Mouse (Mus musculus) cortical plate, adult 2 months (tissue): ENCODE results near the gene Ascc1. TPM values are rescaled to one million over a fixed set of nuclear protein-coding genes. Genes with fewer than 3 reads are reported as not detected.

Experiments
- H3K27ac ChIP-seq: fragments of 200-500 bp; 2 replicates; pipeline ENCODE4 v1.5.1; 2012; ENCODE audit warnings: low read length, control low read depth, inconsistent platforms; ENCODE audit not compliant: insufficient read depth
- H3K4me1 ChIP-seq: fragments of 200-500 bp; 2 replicates; pipeline ENCODE4 v1.6.1; 2011; ENCODE audit warnings: low read length; ENCODE audit not compliant: control insufficient read depth, insufficient read depth
- H3K4me3 ChIP-seq: fragments of 200-500 bp; 2 replicates; pipeline ENCODE4 v1.5.1; 2011; ENCODE audit warnings: mild to moderate bottlenecking, low read length, control low read depth; ENCODE audit not compliant: insufficient read depth
- CTCF ChIP-seq: fragments of 200-500 bp; IDR thresholded peaks from 2 replicates; pipeline ENCODE4 v1.5.1; 2011; ENCODE audit warnings: mild to moderate bottlenecking, control low read depth, low read length; ENCODE audit not compliant: insufficient read depth; ENCODE audit errors: extremely low read depth
- POLR2A ChIP-seq: fragments of 200-500 bp; IDR thresholded peaks from 2 replicates; pipeline ENCODE4 v1.6.1; 2011; ENCODE audit warnings: mild to moderate bottlenecking, low read length, control low read depth; ENCODE audit not compliant: insufficient read depth; ENCODE audit errors: extremely low read depth
- polyA plus RNA-seq: library from polyadenylated mRNA; depleted of rRNA; stranded (reverse); fragments of >200 nt; gene quantifications from 2 replicates; pipeline ENCODE4 v1.2.3, GENCODE M21; 2012

Ascc1 gene
- polyA plus RNA-seq, 1 experiment: 22.7 TPM

- Histone ChIP-seq H3K4me1 (peaks cover 7% of the 10 kb centered on the region), H3K27ac (no peak overlapping the region), H3K4me3 (no peak overlapping the region)
- TF ChIP-seq CTCF: 0 out of 2 replicates have a peak, but pooled peaks have one; percentile 12
- TF ChIP-seq POLR2A: no peak
Measured at GRCm38 (mm10) chr10:59966743-59967142, 35.9 kb upstream of the Ascc1 start.

DNA sequence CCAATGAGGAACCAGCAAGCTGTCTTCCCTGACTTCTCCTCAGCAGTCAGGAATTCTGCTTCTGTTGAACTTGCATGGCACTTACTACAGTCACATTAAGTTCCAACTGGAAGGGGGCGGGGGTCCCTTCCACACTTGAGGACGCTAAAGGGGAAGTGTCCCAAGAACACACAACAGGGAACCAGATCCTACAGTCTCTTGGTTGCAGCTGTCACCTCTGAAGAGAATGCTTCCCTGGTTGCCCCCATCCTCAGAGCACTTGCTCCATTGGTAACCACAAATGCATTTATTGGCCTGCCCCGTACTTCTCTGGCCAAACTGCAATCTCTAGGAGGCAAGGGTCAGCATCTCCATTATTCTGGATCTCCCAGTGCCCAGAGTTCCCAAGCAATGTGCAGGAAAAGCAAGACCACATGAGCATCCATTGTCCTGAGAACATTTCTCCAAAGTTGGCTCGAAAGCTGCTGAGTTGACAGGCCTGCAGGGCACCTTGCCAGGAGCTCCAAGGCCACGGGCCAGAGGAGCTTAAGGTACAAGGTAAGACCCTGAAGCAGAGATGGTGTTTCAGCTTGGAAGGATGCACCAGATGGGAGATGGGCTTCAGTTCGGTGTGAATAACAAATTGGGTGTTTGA lies 35.2 kb upstream of the Ascc1 start:
- TF ChIP-seq POLR2A: no peak
- TF ChIP-seq CTCF: no peak
- Histone ChIP-seq H3K4me1 (peaks cover 7% of the 10 kb centered on the region), H3K27ac (no peak overlapping the region), H3K4me3 (no peak overlapping the region)

DNA sequence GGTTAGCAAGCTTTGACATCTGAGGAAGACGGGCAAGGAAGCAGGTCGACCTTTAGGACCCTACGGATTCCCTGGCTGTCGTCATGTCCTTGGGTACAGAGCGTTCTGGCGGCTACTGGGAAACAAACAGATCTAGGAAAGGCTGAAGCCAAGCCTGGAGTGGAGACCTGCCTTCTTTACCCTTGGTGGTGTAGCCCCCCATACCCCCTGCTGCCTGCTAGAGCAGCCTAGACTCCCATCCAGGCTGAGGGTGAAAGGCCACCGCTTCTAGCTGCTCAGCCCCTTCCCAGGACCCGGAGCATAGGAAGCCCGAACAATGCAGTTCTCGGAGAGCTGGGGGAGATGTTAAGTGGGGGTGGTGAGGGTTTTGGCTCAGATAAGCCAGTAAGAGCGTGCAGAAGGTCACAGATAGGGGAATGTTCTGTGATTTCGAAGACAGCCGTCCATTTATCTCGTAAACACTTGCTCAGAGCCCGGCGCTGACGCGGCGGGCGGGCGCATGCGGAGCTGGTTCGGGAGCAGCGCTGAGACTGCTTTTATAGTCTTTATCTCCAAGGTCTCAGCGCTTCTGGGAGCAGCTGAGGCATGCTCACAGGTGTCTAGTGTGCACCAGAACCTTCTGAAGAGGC lies 32.7 kb upstream of the Ascc1 start:
- H3K4me1 ChIP-seq: peaks cover 10% of the 10 kb centered on the region
- TF ChIP-seq CTCF: no peak
- TF ChIP-seq POLR2A: peak; percentile 88
- peak overlapping the region; percentile 98 for H3K27ac ChIP-seq
- H3K4me3 ChIP-seq: peak overlapping the region; percentile 47

DNA sequence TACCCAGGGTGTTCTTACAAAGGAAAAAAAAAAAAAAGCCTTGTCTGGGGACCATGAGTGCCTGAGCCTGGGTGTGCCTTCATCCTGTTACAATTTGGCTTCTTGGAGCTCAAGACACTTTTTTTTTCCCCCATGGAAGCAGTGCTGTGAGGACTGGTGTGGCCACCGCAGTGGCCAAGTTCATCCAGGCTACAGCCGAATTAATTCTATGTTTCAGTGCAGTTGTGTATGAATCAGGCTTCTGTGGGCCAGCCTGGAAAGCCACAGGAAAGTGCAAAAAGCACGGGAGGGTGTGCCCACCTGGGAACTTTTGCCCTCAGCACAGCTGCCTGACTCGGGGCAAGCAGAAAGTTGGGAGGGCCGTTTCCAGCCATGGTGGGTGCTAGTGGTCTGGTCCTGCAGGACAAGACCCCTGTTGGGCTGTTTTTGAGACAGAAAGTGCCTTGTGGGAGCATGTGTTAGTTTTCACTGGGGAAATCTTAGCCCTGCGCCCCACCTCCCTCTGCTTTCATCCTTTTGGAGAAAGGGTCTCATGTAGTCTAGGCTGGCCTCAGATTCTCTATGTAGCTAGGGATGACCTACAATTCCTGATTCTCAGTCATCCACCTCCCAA lies 32.0 kb upstream of the Ascc1 start:
- TF ChIP-seq POLR2A (no peak), CTCF (no peak)
- Histone ChIP-seq H3K4me3 (peak overlapping the region; percentile 47; the same call in 1 of the 2 replicates), H3K27ac (peak overlapping the region; percentile 98), H3K4me1 (peaks cover 8% of the 10 kb centered on the region)

- no peak for TF ChIP-seq POLR2A
- Histone ChIP-seq H3K4me3 (no peak overlapping the region), H3K27ac (no peak overlapping the region), H3K4me1 (peaks cover 8% of the 10 kb centered on the region)
Measured at GRCm38 (mm10) chr10:59971813-59972212, 30.8 kb upstream of the Ascc1 start.

- no peak for TF ChIP-seq POLR2A
- TF ChIP-seq CTCF: no peak
Measured at GRCm38 (mm10) chr10:59972534-59972933, 30.1 kb upstream of the Ascc1 start.

GRCm38 (mm10) chr10:59972999-59973398 lies 29.6 kb upstream of the Ascc1 start:
- no peak for TF ChIP-seq POLR2A
- TF ChIP-seq CTCF: no peak
- Histone ChIP-seq H3K4me3 (no peak overlapping the region), H3K27ac (no peak overlapping the region), H3K4me1 (peaks cover 11% of the 10 kb centered on the region)

More at GRCm38 (mm10) chr10:59972534-59972933, 30.1 kb upstream of the Ascc1 start:
- Histone ChIP-seq H3K4me3 (no peak overlapping the region), H3K27ac (no peak overlapping the region), H3K4me1 (peaks cover 8% of the 10 kb centered on the region)

DNA sequence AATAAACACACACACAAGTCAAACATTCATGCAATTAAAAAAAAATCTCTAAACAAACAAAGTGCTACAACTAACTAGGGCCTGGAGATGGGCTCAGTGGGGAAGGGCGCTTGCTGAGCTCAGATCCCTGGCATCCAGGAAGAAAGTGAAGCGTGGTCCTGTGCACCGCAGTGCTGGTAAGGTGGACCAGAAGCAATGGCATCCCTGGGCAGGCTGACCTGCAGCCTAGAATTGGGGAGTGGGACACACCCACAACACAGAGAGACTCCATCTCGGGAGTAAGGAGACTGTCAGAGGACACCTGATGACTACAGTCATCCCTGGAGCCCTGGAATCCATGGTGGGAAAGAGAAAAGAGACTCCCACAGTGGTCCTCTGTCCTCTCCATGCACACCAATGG lies 29.2 kb upstream of the Ascc1 start:
- Histone ChIP-seq H3K4me1 (peaks cover 14% of the 10 kb centered on the region), H3K27ac (peak overlapping the region; percentile 33; the same call in 1 of the 2 replicates), H3K4me3 (no peak overlapping the region)
- TF ChIP-seq CTCF: no peak
- no peak for TF ChIP-seq POLR2A

- Histone ChIP-seq H3K4me1 (peaks cover 17% of the 10 kb centered on the region), H3K27ac (peak overlapping the region; percentile 64), H3K4me3 (no peak overlapping the region)
- no peak for TF ChIP-seq POLR2A
- no peak for TF ChIP-seq CTCF
Measured at GRCm38 (mm10) chr10:59974191-59974664, 28.4 kb upstream of the Ascc1 start.
